Mouse (Mus musculus) adrenal gland, adult 10 weeks (tissue): ENCODE measurements around the gene Ankub1. TPM values are rescaled to one million over a fixed set of nuclear protein-coding genes. Genes with fewer than 3 reads are reported as not detected.

Source experiments
- polyA plus RNA-seq: library from polyadenylated mRNA; stranded (reverse); fragments of 350-450 nt; fragmentation: Illumina TruSeq; extraction: RNeasy Lipid Tissue Mini Kit (QIAGEN cat#74804); gene quantifications from one replicate; pipeline ENCODE4 v1.2.3, GENCODE M21; 2014; ENCODE audit warnings: low read depth, low replicate concordance

Ankub1 gene
- polyA plus RNA-seq, result not detected

GRCm38 (mm10) chr3:57692719-57693118 lies at the start of gene Ankub1:
Gene Ankub1, minus strand, starts transcription at chr3:57692799.

GRCm38 (mm10) chr3:57735511-57736370 lies 43.1 kb upstream of the Ankub1 start, which contains the start of gene Rnf13:
Gene Rnf13, plus strand, starts transcription at chr3:57736062.

DNA sequence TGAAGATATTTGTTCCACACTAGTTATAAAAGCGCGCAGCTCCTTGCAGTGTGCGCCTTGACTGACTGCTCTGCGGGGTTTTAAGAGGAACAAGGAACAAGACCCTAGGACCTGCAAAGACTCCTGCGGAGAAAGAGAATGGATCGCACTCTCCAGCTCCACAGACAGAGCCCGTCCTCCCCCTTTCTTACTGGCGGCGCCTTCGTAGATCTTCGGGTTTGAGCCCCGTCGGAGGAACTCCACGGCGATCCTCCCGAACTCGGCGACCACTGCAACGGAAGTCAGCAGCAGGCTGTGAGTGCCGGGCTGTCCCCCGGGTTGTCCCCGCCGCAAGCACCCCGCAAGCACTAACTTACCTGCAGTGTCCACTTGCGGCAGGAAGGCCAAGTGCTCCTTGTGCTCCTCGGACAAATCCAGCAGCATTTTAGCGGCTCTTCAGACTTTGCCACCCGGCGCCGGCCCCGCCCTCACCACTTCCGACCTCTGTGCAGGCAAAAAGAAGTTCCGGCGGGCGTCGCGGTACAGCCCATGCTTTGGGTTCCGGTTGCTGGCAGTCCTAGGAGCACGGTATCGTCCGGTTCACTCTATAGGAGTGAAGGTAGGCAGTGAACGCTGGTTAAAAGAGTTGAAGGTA lies 41.3 kb downstream of the Ankub1 start, which contains the start of gene Commd2:
TSS of gene Commd2 (minus strand) at position 485 of the 634 bp plus-strand sequence.

Other genes starting within 250 kb of the Ankub1 start
- 81.1 TPM for gene Wwtr1, start 116.9 kb downstream of the Ankub1 start, polyA plus RNA-seq
- gene Commd2, start 41.1 kb downstream of the Ankub1 start, polyA plus RNA-seq, result 17.1 TPM
- 479 TPM for gene Rnf13, start 43.3 kb upstream of the Ankub1 start, polyA plus RNA-seq
- 230 TPM for gene Pfn2, start 155.3 kb upstream of the Ankub1 start, polyA plus RNA-seq